Mouse (Mus musculus) stomach, embryonic 16.5 days (tissue): Measurements from ENCODE around the gene Neurl1a. TPM values are rescaled to one million over a fixed set of nuclear protein-coding genes. Genes with fewer than 3 reads are reported as not detected.

Experiments
- ATAC-seq: fragments of 200-750 bp; cut with Nextera tagmentation; 2 replicates; pipeline ENCODE4 v1.8.0; 2017; ENCODE audit warnings: moderate number of reproducible peaks, moderate TSS enrichment; ENCODE audit not compliant: insufficient read depth, low FRiP score
- H3K27ac ChIP-seq: fragments of 300-500 bp; sonication (generic); 2 replicates; pipeline ENCODE4 v1.5.1; 2014; ENCODE audit warnings: low read length
- H3K27me3 ChIP-seq: fragments of 300-500 bp; sonication (generic); 2 replicates; pipeline ENCODE4 v1.6.1; 2014; ENCODE audit warnings: low read length, control low read depth, mixed read lengths; ENCODE audit not compliant: control insufficient read depth, insufficient read depth
- H3K36me3 ChIP-seq: fragments of 300-500 bp; sonication (generic); 2 replicates; pipeline ENCODE4 v1.6.1; 2014; ENCODE audit warnings: low read length; ENCODE audit not compliant: control insufficient read depth, insufficient read depth
- H3K4me1 ChIP-seq: fragments of 300-500 bp; sonication (generic); 2 replicates; pipeline ENCODE4 v1.6.1; 2014; ENCODE audit warnings: low read length, control low read depth, mixed read lengths; ENCODE audit not compliant: control insufficient read depth, insufficient read depth
- H3K4me2 ChIP-seq: fragments of 300-500 bp; sonication (generic); 2 replicates; pipeline ENCODE4 v1.6.1; 2014; ENCODE audit warnings: low read depth, low read length, mixed read lengths
- H3K4me3 ChIP-seq: fragments of 300-500 bp; sonication (generic); replicated peaks from 2 replicates; pipeline ENCODE4 v1.5.1; 2014; ENCODE audit warnings: mild to moderate bottlenecking, low read length
- H3K9ac ChIP-seq: fragments of 300-500 bp; sonication (generic); 2 replicates; pipeline ENCODE4 v1.6.1; 2014; ENCODE audit warnings: low read length
- H3K9me3 ChIP-seq: fragments of 300-500 bp; sonication (generic); replicated peaks from 2 replicates; pipeline ENCODE4 v1.6.1; 2016; ENCODE audit warnings: low read length, control low read depth; ENCODE audit not compliant: control insufficient read depth
- WGBS: fragments of 180-500 bp; shearing (Covaris S2); extraction: QIAGEN DNeasy Blood & Tissue Kit; methylation state at CpG from one replicate; pipeline ENCODE4 v1.1.7; 2014; 5-methylcytosine and 5-hydroxymethylcytosine counted together
- microRNA-seq: library from miRNA; unstranded; fragments of <30 nt; microRNA quantifications from one replicate; pipeline ENCODE4, GENCODE M21; 2016
- polyA plus RNA-seq: library from polyadenylated mRNA; unstranded; fragments of >200 nt; fragmentation: Nextera tagmentation; extraction: Ambion mirVana; gene quantifications from 2 replicates; pipeline ENCODE4 v1.2.1, GENCODE M21; 2015

The Neurl1a gene
- polyA plus RNA-seq, 1 experiment from 2014 or later = 6.8 TPM

- no peak overlapping the region for H3K27ac ChIP-seq
- no peaks in the 10 kb centered on the region for H3K27me3 ChIP-seq
- peaks cover 2% of the 10 kb centered on the region; the same call in 1 of the 2 replicates for H3K36me3 ChIP-seq
- no peaks in the 10 kb centered on the region for H3K9me3 ChIP-seq
- no peak overlapping the region for H3K4me2 ChIP-seq
- WGBS = 84% methylated on average over 14 of the region's 14 CpGs
- H3K9ac ChIP-seq = no peak overlapping the region
- peaks cover 37% of the 10 kb centered on the region for H3K4me1 ChIP-seq
- no peak overlapping the region for H3K4me3 ChIP-seq
- ATAC-seq = no peak
Measured at GRCm38 (mm10) chr19:47306128-47306916, 127.7 kb downstream of the Neurl1a start.

GRCm38 (mm10) chr19:47306917-47307315 lies 128.3 kb downstream of the Neurl1a start:
- Histone ChIP-seq H3K4me2 (no peak overlapping the region), H3K4me3 (no peak overlapping the region), H3K4me1 (peaks cover 35% of the 10 kb centered on the region), H3K9ac (no peak overlapping the region), H3K9me3 (no peaks in the 10 kb centered on the region), H3K27me3 (no peaks in the 10 kb centered on the region), H3K36me3 (peaks cover 2% of the 10 kb centered on the region; the same call in 1 of the 2 replicates), H3K27ac (no peak overlapping the region)
- WGBS = 81% methylated on average over 8 of the region's 8 CpGs
- no peak for ATAC-seq

Small RNA genes within 50 kb of the gene (microRNA-seq; reads per million reads assigned to microRNA genes)
- gene Mir6995 = not detected

Other genes with a start within 250 kb of the Neurl1a start
- 5.7 and 6.5 TPM in 2 replicates for gene Ina, start 164.1 kb upstream of the Neurl1a start, polyA plus RNA-seq
- 86.4 and 91.2 TPM in 2 replicates for gene Nt5c2, start 163.7 kb upstream of the Neurl1a start, polyA plus RNA-seq
- gene Pcgf6, start 127.9 kb upstream of the Neurl1a start, polyA plus RNA-seq = 11.5 and 11.8 TPM in 2 replicates
- 2.2 and 3.1 TPM in 2 replicates for gene Taf5, start 111.1 kb upstream of the Neurl1a start, polyA plus RNA-seq
- gene Usmg5, start 88.2 kb upstream of the Neurl1a start, polyA plus RNA-seq = 1,055 and 1,395 TPM in 2 replicates
- 7.8 and 8.4 TPM in 2 replicates for gene Pdcd11, start 88.1 kb upstream of the Neurl1a start, polyA plus RNA-seq
- gene Calhm2, start 40.5 kb upstream of the Neurl1a start, polyA plus RNA-seq = 7.8 and 7.9 TPM in 2 replicates
- gene Calhm1, start 34.6 kb upstream of the Neurl1a start, polyA plus RNA-seq = not detected in 2 replicates
- gene Calhm3, start 21.1 kb upstream of the Neurl1a start, polyA plus RNA-seq = not detected in 2 replicates